Mouse (Mus musculus) liver, postnatal 0 days (tissue): Measurements from ENCODE around the gene Castor1.

Source experiments
- CTCF ChIP-seq: sonication (generic); IDR thresholded peaks from 2 replicates; pipeline ENCODE4 v1.5.1; 2016; ENCODE audit warnings: antibody characterized with exemption, low read depth
- EP300 ChIP-seq: IDR thresholded peaks from 2 replicates; pipeline ENCODE4 v1.6.1; 2016; ENCODE audit warnings: antibody characterized with exemption, low read depth, mild to moderate bottlenecking

DNA sequence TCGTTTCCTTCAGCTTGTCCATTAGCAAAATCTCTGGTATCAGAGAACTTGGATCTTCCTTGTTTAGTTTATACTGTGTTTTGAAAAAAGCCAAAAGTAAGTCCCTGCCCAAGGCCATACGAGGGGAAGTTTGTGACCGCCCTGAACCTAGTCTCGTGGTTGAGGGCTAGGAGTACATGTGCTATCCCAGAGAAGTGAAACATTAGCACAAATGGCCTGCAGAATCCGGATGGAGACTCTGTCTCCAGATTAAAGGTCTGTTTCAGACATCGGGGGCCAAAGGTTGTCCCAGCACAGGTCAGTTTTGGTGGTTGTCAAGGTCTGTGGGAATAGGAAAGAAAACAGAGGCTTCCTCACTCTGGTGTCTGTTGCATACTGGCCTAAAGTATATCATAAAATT, 28.8 kb upstream of the Castor1 start:
- TF ChIP-seq CTCF (no peak), EP300 (no peak)
